Mouse (Mus musculus): ENCODE measurements at regions not wholly inside any gene's neighbourhood (a gene's known extent, or its start where the extent isn't known, plus 50 kb on each side); places are given as distances from the start of the nearest gene placed in this dataset.
A peak's percentile ranks its signal among the peaks of the same experiment; 100 is the strongest.

GRCm38 (mm10) chr13:102504157-102504947, 189.0 kb upstream of the Cd180 start:
- no peak for DNase-seq (ENCODE audit: low spot score)

GRCm38 (mm10) chr13:102507226-102507625, 186.1 kb upstream of the Cd180 start:
- no peak for DNase-seq (ENCODE audit: low spot score)

GRCm38 (mm10) chr13:102507916-102508315, 185.4 kb upstream of the Cd180 start:
- no peak for DNase-seq (ENCODE audit: low spot score)

- DNase-seq (ENCODE audit: low spot score): no peak
These were observed 182.6 kb upstream of the Cd180 start for GRCm38 (mm10) chr13:102510733-102511279.

- no peak for DNase-seq (ENCODE audit: low spot score)
These were observed 175.0 kb upstream of the Cd180 start for GRCm38 (mm10) chr13:102518169-102518882.

GRCm38 (mm10) chr13:102521427-102521826, 171.9 kb upstream of the Cd180 start:
- DNase-seq (ENCODE audit: low spot score): no peak

GRCm38 (mm10) chr13:102522080-102522479, 171.3 kb upstream of the Cd180 start:
- no peak for DNase-seq (ENCODE audit: low spot score)

- DNase-seq (ENCODE audit: low spot score): no peak
These were observed 166.7 kb upstream of the Cd180 start for GRCm38 (mm10) chr13:102526621-102527140.

GRCm38 (mm10) chr13:102533784-102534183, 159.6 kb upstream of the Cd180 start:
- DNase-seq (ENCODE audit: low spot score): no peak

- no peak for DNase-seq (ENCODE audit: low spot score)
These were observed 155.7 kb upstream of the Cd180 start for GRCm38 (mm10) chr13:102537424-102538242.

- no peak for DNase-seq (ENCODE audit: low spot score)
These were observed 152.9 kb upstream of the Cd180 start for GRCm38 (mm10) chr13:102540436-102540835.

GRCm38 (mm10) chr13:102544359-102545165, 148.8 kb upstream of the Cd180 start:
- no peak for DNase-seq (ENCODE audit: low spot score)

- no peak for DNase-seq (ENCODE audit: low spot score)
These were observed 147.3 kb upstream of the Cd180 start for GRCm38 (mm10) chr13:102545845-102546615.

GRCm38 (mm10) chr13:102548252-102548651, 145.1 kb upstream of the Cd180 start:
- DNase-seq (ENCODE audit: low spot score): no peak

- no peak for DNase-seq (ENCODE audit: low spot score)
These were observed 126.3 kb upstream of the Cd180 start for GRCm38 (mm10) chr13:102566846-102567572.

- DNase-seq (ENCODE audit: low spot score): no peak
These were observed 123.8 kb upstream of the Cd180 start for GRCm38 (mm10) chr13:102569580-102569979.

- DNase-seq (ENCODE audit: low spot score): no peak
These were observed 123.1 kb upstream of the Cd180 start for GRCm38 (mm10) chr13:102570286-102570685.

- peak; percentile 62 for DNase-seq (ENCODE audit: low spot score)
These were observed 120.0 kb upstream of the Cd180 start for GRCm38 (mm10) chr13:102573286-102573921.

Measured in heart, adult 8-10 months (tissue).